Mouse (Mus musculus): ENCODE measurements at regions not wholly inside any gene's neighbourhood (a gene's known extent, or its start where the extent isn't known, plus 50 kb on each side); places are given as distances from the start of the nearest gene placed in this dataset.
"Not testable (repeated sequence)": the region's sequence is repeated elsewhere in the genome, so short reads cannot be mapped to it uniquely, and the experiment has no call there.

DNA sequence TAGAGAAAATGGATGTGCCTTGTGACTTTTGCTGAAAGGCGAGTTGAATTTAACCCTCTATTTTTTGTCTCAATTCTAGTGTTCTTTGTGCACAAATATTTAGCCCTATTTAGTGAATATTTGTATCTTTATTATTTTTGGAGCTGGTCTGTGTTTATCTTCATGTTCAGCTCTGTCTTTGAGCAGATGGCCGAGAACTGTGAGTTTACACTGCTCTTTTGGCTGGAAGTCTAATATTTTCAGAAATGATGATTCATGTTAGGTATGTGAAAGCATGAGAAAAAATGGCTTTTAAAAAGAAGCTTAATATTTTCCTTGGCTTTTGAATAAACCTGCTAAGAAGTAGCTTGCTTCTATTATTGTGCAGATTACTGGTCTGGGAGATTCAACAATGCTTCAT is 505.4 kb downstream of the Sema5a start:
- DNase-seq (ENCODE audit: low spot score), result no peak

DNA sequence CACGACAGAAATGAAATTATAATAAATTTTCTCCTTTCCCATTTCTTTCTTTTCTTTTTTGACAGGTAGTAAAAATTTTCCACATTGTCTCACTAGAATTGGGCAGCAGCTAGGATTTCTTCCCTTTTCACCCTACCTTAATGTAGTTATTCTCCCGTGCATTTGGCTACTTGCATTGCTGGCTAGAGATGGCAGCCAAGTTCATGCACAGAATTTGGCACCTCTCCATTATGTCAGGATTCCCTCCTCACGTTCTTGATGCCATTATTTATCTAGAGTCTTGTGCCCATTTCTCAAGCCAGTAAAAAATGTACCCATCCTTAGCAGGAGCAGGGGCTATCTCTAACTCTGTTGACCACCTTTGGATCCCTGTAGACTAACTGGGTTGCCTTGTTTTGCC is 507.4 kb downstream of the Sema5a start:
- no peak for DNase-seq (ENCODE audit: low spot score)

DNA sequence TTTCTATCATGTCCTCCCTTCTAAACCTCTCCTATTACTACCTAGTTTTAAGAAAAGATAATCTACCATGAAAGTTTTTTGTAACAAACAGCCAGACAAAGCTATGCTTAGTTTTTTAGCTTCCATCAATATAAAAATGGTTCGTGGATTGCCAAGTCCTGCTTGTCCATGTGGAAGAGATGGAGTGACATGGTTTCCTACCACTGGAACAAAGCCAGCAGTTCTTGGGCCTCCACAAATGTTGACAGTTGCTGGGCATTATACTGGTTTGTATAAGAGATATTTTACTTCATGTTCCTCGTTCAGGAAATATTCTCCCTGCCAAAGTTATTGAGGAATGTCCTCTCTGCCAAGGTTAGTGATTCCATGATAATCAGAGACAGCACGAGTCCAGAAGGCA is 515.5 kb downstream of the Sema5a start:
- DNase-seq (ENCODE audit: low spot score), result no peak

DNA sequence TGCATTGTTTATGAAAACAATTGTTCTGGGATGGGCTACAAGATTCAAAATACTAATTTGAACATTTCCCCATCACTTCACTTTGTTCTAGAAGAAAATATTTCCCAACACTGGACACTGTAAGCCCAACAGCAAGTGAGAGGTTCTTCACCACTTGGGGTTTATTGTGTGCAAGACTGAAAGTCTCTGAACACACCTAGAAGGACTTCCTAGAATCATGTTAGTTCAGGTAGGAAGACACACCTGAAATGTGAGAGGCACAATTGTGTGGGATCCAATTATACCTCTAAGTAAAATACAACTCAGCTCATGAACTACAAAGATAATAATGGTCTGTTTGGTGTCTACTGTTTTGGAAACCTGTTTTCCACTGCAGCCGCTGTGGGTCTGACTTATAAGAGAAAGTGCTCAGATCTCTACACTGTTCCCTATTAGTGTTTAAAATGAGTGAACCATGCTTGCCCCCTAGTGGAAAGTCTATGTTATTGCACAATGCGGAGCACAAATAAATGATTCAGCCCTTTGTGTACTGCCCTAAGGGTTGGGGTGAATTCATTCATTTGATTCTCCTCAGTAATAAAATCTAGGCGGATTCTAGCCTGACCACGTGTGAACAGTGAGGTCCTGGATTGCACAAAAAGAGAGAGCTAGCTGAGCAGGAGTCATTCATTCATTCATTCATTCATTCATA is 521.5 kb downstream of the Sema5a start:
- DNase-seq (ENCODE audit: low spot score), result peak; percentile 62

DNA sequence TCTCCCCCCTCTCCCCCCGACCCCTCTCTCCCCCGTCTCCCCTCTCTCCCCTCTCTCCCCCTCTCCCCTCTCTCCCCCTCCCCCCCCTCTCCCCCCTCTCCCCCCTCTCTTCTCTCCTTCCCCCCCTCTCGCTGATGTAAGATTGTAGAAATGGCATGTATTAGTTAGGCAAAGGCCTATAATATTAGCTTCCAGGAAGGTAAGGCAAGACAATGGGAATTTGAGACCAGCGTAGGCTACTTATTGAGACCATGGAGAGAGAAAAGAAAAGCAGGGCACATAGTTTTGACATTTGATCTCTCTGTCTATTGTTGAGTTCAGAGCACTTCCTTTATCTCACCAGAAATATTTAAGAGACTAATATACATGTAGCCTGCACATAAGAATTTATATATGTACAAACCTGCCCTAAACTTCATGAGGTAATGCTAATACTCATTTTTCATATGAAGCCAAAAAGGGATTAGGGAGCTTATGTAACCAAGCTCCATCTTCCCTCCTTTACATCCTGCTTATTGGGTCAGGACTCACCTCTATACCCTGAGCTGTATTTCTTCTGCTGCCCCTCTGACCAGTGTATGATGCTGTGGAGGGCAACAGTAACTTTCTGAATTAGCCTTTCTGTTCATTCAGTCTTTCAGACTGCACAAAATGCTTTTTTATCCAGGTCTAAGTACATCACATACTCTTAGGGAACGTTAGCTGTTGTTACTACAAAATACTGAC is 522.3 kb downstream of the Sema5a start:
- no peak for DNase-seq (ENCODE audit: low spot score)

DNA sequence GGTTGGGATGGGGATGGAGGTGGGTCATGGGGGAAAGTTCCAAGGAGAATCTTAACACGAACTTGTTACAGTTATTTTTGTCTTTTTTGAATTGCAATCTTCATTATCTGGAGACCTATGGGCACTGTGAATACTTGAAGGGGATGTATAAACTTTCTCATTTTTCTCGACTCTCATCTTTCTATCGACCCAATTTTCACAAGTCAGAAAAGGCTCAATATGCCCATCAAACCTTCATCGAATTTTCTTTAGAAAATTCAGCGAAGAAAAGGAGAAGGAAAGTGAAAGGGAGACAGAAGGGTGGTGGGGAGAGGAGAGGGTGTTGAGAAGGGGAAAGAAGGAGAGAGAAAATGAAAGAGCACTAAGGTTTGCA is 533.6 kb downstream of the Sema5a start:
- DNase-seq (ENCODE audit: low spot score), result not testable (repeated sequence)

DNA sequence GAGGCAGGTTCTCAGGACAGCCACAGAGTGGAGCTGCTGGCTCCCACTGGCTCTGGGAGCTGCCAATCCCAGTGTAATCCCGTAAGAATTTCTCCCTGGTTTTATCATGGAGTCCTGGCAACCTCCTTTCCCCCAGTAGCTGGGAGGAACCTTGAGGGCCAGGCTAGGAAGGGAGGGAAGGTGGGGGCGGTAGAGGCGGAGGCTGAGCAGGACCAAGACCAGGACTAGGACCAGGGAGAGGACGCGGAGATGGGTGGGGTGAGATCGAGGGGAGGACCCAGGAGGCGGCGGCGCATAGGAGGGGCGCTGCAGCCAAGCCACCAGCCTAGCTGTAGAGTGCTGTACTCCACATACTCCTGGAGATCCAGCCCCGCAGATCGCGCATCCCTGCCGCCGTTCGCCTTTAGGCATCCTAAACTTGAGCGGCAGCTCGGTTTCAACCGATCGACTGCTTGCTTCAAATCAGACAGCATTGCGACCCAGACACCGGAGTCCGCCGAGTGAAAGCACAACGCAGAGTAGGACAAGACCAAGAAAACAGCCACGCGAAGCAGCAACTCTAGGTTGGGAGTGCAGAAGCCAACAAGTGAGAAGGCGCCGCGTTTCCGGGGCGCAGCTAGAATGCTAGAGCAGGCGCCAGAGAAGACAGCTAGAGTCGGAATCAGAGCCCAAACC is 534.1 kb downstream of the Sema5a start:
- peak; percentile 53 for DNase-seq (ENCODE audit: low spot score)

DNA sequence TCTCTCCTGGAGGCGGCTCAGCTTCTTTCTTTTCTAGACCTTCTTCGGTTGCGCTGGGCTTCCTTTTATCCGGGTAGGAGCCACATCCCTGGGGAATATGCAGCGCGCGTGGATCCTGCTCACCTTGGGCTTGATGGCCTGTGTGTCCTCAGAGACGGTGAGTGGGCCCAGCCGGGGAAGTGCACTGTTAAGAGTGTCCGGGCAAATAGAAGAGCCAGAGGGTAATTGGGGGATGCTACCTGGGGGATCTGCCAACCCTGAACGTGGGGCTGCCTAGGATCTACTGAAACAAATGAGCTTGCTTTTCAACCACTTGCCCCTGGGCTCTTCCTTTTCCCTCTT is 534.6 kb downstream of the Sema5a start:
- not testable (repeated sequence) for DNase-seq (ENCODE audit: low spot score)

DNA sequence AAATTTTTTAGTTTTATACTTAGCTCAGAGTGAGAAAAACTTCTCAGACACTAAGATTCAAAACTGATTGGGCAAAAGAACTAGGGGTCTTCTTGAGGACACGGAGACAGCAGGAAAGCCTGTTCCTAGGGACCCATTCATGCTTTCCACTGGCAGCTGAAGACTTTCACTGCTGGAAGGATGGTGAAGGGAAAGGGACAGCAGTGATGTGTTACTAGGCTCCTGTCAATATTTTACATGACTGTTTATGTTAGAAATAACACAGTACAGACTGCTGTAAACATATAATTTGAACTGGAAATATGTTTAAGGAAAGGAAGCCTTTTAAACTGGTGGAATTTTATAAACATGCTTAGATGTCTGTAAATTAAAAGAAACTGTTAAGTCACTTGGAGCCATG is 537.0 kb downstream of the Sema5a start:
- DNase-seq (ENCODE audit: low spot score), result not testable (repeated sequence)

DNA sequence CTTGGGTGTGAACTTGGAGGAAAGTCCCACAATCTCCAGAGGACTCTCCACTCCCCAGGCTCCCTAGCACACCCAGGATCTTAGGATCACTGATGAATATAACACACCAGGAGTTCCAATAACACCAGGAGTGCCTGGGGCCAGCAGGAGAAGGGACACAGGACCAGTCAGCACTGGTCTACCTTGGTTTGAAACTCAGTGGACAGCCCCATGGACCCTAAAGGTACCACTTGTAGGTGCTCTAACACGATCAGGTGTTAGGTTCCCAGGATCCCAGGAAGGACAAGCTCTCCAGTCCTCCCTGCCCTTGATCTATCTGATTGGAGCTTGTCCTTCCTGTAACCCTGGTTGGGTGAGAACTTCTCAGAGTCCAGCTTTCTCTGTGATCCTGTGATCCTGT is 554.6 kb downstream of the Sema5a start:
- DNase-seq (ENCODE audit: low spot score), result no peak

DNA sequence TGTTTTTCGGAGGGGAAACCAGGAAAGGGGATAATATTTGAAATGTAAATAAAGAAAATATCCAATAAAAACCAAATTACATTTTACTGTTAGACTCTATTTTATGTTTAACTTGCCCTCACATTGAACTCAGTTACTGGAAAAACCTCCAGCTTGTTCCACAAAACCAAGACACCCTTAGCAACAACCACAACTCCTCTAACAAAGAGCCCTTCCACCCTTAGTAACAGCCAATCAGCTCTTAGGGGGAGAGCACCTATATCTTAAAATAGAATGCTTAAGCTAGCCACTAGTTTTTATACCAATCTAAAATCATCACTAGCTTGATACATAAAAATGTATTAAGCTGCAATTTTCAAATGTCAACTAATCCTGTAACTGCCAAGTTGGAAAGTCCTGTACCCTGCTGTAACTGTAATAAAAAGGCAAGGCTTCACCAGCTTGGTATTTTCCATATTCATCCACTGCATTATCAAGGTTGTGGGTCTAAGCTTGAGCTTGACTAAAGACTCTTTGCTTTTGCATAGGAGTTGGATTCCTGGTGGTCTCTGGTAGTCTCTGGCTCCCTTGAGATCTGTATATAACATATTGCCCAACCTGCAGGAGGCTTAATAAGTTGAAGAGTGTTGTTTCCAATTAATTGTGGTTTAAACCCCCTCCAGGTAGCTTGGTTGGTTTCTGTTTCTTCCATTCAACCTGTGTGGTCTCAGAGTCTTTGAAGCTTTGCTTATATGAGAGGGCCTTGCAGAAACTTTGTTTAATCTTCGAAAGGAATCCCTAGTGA is 566.4 kb downstream of the Sema5a start:
- no peak for DNase-seq (ENCODE audit: low spot score)

DNA sequence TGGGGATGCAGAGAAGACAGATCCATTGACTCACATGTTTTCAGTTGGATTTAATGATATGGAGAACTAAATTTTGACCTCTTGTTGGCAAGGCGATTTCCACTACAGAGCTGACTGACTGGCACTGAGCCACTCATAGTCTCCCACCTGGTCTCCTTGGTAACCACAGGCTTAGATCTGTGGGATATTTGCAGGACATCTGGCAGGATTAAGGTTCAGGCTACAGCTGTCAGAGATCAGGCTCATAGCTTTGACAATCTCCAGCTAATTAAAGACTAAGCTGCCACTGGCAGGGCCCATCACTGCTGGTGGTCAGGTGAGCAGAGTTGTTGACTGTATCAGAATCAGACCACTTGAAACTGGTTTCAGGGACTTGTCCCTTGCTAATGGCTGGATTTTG is 595.4 kb downstream of the Sema5a start:
- DNase-seq (ENCODE audit: low spot score), result no peak

Measured in adipocyte (in vitro differentiated cells).